Mouse (Mus musculus): Measurements from ENCODE around the gene Tstd3.

DNA sequence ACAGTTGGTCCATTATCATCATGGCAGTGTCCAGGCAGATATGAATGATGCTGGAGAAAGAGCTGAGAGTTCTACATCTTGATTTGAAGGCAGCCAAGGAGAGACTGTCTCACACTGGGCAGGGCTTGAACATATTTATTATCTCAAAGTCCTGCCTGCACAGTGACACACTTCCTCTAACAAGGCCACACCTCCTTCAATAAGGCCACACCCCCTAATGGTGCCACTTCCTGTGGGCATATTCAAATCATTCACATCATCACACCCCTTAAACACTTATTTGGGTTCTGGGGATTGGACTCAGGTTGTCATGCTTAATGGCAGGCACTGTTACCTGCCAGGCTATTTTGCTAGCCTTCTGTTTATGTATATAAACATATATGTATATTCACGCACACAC, 5.3 kb upstream of the Tstd3 start:
- no peak for TF ChIP-seq POLR2A (IDR thresholded peaks at IDR 0.05; ENCODE audit: extremely low read depth, insufficient read depth, low read length)
- no peak for TF ChIP-seq CTCF (IDR thresholded peaks at IDR 0.05; ENCODE audit: low read depth, low read length)
